Mouse (Mus musculus) midbrain, embryonic 12.5 days (tissue): ENCODE results near the gene Drd5. TPM values are rescaled to one million over a fixed set of nuclear protein-coding genes. Genes with fewer than 3 reads are reported as not detected.

Experiments
- ATAC-seq: fragments of 200-750 bp; cut with Nextera tagmentation; 2 replicates; pipeline ENCODE4 v1.8.0; 2017; ENCODE audit warnings: low read depth, moderate TSS enrichment, moderate library complexity; ENCODE audit not compliant: low FRiP score
- H3K27ac ChIP-seq: fragments of 300-500 bp; sonication (generic); replicated peaks from 2 replicates; pipeline ENCODE4 v1.5.1; 2016; ENCODE audit warnings: mild to moderate bottlenecking
- H3K27me3 ChIP-seq: fragments of 300-500 bp; sonication (generic); 2 replicates; pipeline ENCODE4 v1.6.1; 2016; ENCODE audit warnings: mild to moderate bottlenecking
- H3K36me3 ChIP-seq: fragments of 300-500 bp; sonication (generic); 2 replicates; pipeline ENCODE4 v1.6.1; 2016
- H3K4me1 ChIP-seq: fragments of 300-500 bp; sonication (generic); 2 replicates; pipeline ENCODE4 v1.6.1; 2016
- H3K4me2 ChIP-seq: fragments of 300-500 bp; sonication (generic); replicated peaks from 2 replicates; pipeline ENCODE4 v1.6.1; 2016; ENCODE audit warnings: mild to moderate bottlenecking, moderate library complexity
- H3K4me3 ChIP-seq: fragments of 300-500 bp; sonication (generic); 2 replicates; pipeline ENCODE4 v1.5.1; 2016; ENCODE audit warnings: mild to moderate bottlenecking
- H3K9ac ChIP-seq: fragments of 300-500 bp; sonication (generic); replicated peaks from 2 replicates; pipeline ENCODE4 v1.6.1; 2016; ENCODE audit warnings: mild to moderate bottlenecking, moderate library complexity
- H3K9me3 ChIP-seq: fragments of 300-500 bp; sonication (generic); 2 replicates; pipeline ENCODE4 v1.6.1; 2016; ENCODE audit warnings: mild to moderate bottlenecking
- WGBS: fragments of 180-500 bp; shearing (Covaris S2); methylation state at CpG from one replicate; pipeline ENCODE4 v1.1.7; 2016; 5-methylcytosine and 5-hydroxymethylcytosine counted together
- polyA plus RNA-seq: library from polyadenylated mRNA; unstranded; fragments of >200 nt; fragmentation: Nextera tagmentation; extraction: Ambion mirVana; gene quantifications from 2 replicates; pipeline ENCODE4 v1.2.1, GENCODE M21; 2016

Drd5 gene
- polyA plus RNA-seq, 1 experiment from 2014 or later = 0.13 TPM

GRCm38 (mm10) chr5:38364396-38364795 lies 45.2 kb downstream of the Drd5 start:
- Histone ChIP-seq H3K4me2 (no peak overlapping the region), H3K27me3 (peaks cover 30% of the 10 kb centered on the region), H3K9ac (no peak overlapping the region), H3K36me3 (no peaks in the 10 kb centered on the region), H3K4me3 (no peak overlapping the region), H3K4me1 (peaks cover 14% of the 10 kb centered on the region), H3K27ac (no peak overlapping the region), H3K9me3 (no peaks in the 10 kb centered on the region)
- WGBS = 78% methylated on average over 5 of the region's 5 CpGs
- ATAC-seq = no peak

GRCm38 (mm10) chr5:38365521-38365920 lies 46.4 kb downstream of the Drd5 start:
- no peak overlapping the region for H3K27ac ChIP-seq
- WGBS = 33% methylated on average over 2 of the region's 2 CpGs
- no peak for ATAC-seq
- H3K4me3 ChIP-seq = no peak overlapping the region
- H3K27me3 ChIP-seq = peaks cover 30% of the 10 kb centered on the region
- H3K4me1 ChIP-seq = peaks cover 14% of the 10 kb centered on the region
- H3K36me3 ChIP-seq = no peaks in the 10 kb centered on the region
- H3K9ac ChIP-seq = no peak overlapping the region
- no peak overlapping the region for H3K4me2 ChIP-seq
- no peaks in the 10 kb centered on the region for H3K9me3 ChIP-seq

GRCm38 (mm10) chr5:38366650-38367470 lies 47.7 kb downstream of the Drd5 start:
- ATAC-seq = peak; percentile 76
- 6% methylated on average over 18 of the region's 18 CpGs for WGBS
- Histone ChIP-seq H3K9ac (no peak overlapping the region), H3K4me1 (peaks cover 14% of the 10 kb centered on the region), H3K27me3 (peaks cover 30% of the 10 kb centered on the region), H3K4me3 (peak overlapping the region; percentile 20), H3K27ac (no peak overlapping the region), H3K4me2 (peak overlapping the region; percentile 43), H3K9me3 (no peaks in the 10 kb centered on the region), H3K36me3 (no peaks in the 10 kb centered on the region)

GRCm38 (mm10) chr5:38371308-38371707 lies 52.1 kb downstream of the Drd5 start:
- no peak overlapping the region for H3K4me2 ChIP-seq
- H3K4me3 ChIP-seq = no peak overlapping the region
- 86% methylated on average over 1 of the region's 1 CpGs for WGBS
- H3K4me1 ChIP-seq = peaks cover 11% of the 10 kb centered on the region
- no peak for ATAC-seq
- H3K9ac ChIP-seq = no peak overlapping the region
- H3K9me3 ChIP-seq = no peaks in the 10 kb centered on the region
- no peaks in the 10 kb centered on the region for H3K36me3 ChIP-seq
- H3K27ac ChIP-seq = no peak overlapping the region
- H3K27me3 ChIP-seq = peaks cover 9% of the 10 kb centered on the region

Other genes starting within 250 kb of the Drd5 start
- gene Nsg1, start 159.5 kb upstream of the Drd5 start, polyA plus RNA-seq = 369 and 382 TPM in 2 replicates
- gene Zbtb49, start 98.9 kb upstream of the Drd5 start, polyA plus RNA-seq = 22.0 and 26.8 TPM in 2 replicates
- 100 and 113 TPM in 2 replicates for gene Lyar, start 98.9 kb upstream of the Drd5 start, polyA plus RNA-seq
- 88.3 and 100 TPM in 2 replicates for gene Tmem128, start 59.2 kb upstream of the Drd5 start, polyA plus RNA-seq
- gene Otop1, start 43.4 kb upstream of the Drd5 start, polyA plus RNA-seq = not detected in 2 replicates
- 0.26 and 0.76 TPM in 2 replicates for gene Slc2a9, start 183.8 kb downstream of the Drd5 start, polyA plus RNA-seq
- gene Wdr1, start 243.9 kb downstream of the Drd5 start, polyA plus RNA-seq = 140 and 151 TPM in 2 replicates